Mouse (Mus musculus) midbrain, embryonic 13.5 days (tissue): ENCODE measurements around the gene Prox2. TPM values are rescaled to one million over a fixed set of nuclear protein-coding genes. Genes with fewer than 3 reads are reported as not detected.

Experiments
- ATAC-seq: fragments of 200-750 bp; cut with Nextera tagmentation; 2 replicates; pipeline ENCODE4 v1.8.0; 2017; ENCODE audit warnings: mild to moderate bottlenecking, moderate TSS enrichment, moderate library complexity
- H3K27ac ChIP-seq: fragments of 300-500 bp; sonication (generic); 2 replicates; pipeline ENCODE4 v1.5.1; 2015; ENCODE audit warnings: inconsistent platforms, mild to moderate bottlenecking, moderate library complexity
- H3K27me3 ChIP-seq: fragments of 300-500 bp; sonication (generic); 2 replicates; pipeline ENCODE4 v1.6.1; 2015; ENCODE audit warnings: mild to moderate bottlenecking, inconsistent platforms
- H3K36me3 ChIP-seq: fragments of 300-500 bp; sonication (generic); 2 replicates; pipeline ENCODE4 v1.6.1; 2015; ENCODE audit warnings: mild to moderate bottlenecking, inconsistent platforms
- H3K4me1 ChIP-seq: fragments of 300-500 bp; sonication (generic); replicated peaks from 2 replicates; pipeline ENCODE4 v1.6.1; 2015; ENCODE audit warnings: inconsistent platforms
- H3K4me2 ChIP-seq: fragments of 300-500 bp; sonication (generic); replicated peaks from 2 replicates; pipeline ENCODE4 v1.6.1; 2015; ENCODE audit warnings: moderate library complexity, mild to moderate bottlenecking, inconsistent platforms
- H3K4me3 ChIP-seq: fragments of 300-500 bp; sonication (generic); replicated peaks from 2 replicates; pipeline ENCODE4 v1.5.1; 2015; ENCODE audit warnings: mild to moderate bottlenecking, inconsistent platforms
- H3K9ac ChIP-seq: fragments of 300-500 bp; sonication (generic); replicated peaks from 2 replicates; pipeline ENCODE4 v1.6.1; 2015; ENCODE audit warnings: mild to moderate bottlenecking, inconsistent platforms
- H3K9me3 ChIP-seq: fragments of 300-500 bp; sonication (generic); 2 replicates; pipeline ENCODE4 v1.6.1; 2016; ENCODE audit warnings: mild to moderate bottlenecking, inconsistent platforms
- WGBS: fragments of 180-500 bp; shearing (Covaris S2); methylation state at CpG from one replicate; pipeline ENCODE4 v1.1.7; 2015; 5-methylcytosine and 5-hydroxymethylcytosine counted together
- polyA plus RNA-seq: library from polyadenylated mRNA; unstranded; fragments of >200 nt; fragmentation: Nextera tagmentation; extraction: Ambion mirVana; gene quantifications from 2 replicates; pipeline ENCODE4 v1.2.1, GENCODE M21; 2015

The Prox2 gene
- polyA plus RNA-seq, 1 experiment from 2014 or later = 1.8 TPM

DNA sequence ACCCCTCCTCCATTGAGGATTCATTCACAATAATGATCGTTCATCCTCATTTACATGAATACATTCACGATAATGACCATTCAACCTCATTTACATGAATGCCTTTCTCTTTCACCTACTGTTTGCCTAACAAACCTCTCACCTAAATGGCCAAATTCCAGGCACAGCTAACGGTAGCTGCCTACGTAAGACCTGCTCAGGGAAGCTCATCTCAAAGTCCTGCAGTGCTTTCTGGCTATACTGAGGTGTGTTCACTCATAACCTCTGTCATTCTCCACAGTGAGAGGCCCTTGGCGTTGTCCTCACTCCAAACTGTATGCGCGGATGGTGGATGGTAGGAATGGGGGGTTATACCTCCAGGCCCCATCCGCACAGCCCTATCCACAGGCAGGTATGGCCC is 5.8 kb downstream of the Prox2 start:
- H3K27ac ChIP-seq = no peak overlapping the region
- no peaks in the 10 kb centered on the region for H3K36me3 ChIP-seq
- H3K4me3 ChIP-seq = no peak overlapping the region
- no peak overlapping the region for H3K4me2 ChIP-seq
- no peaks in the 10 kb centered on the region for H3K27me3 ChIP-seq
- WGBS = 90% methylated on average over 8 of the region's 8 CpGs
- H3K9ac ChIP-seq = no peak overlapping the region
- ATAC-seq = no peak
- no peaks in the 10 kb centered on the region for H3K9me3 ChIP-seq
- H3K4me1 ChIP-seq = peaks cover 20% of the 10 kb centered on the region

DNA sequence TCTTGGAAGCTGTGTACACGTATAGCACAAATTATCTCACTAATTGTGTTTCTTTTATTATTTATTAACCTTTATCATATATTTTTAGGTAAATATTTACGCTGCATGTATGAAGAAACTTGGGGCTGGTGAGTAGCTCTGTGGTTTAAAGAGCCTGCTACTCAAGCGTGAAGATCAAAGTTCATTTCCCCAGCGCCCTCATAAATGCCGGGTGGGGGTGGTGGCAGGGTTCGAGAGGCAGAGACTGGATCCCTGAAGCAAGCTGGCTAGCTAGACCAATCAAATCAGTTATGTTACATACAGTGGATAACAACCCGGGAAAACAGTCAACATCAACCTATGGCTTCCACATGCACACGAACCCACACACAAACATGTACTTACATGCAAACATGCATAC is 7.5 kb downstream of the Prox2 start:
- Histone ChIP-seq H3K4me2 (no peak overlapping the region), H3K27me3 (no peaks in the 10 kb centered on the region), H3K4me1 (peaks cover 14% of the 10 kb centered on the region), H3K27ac (no peak overlapping the region), H3K36me3 (no peaks in the 10 kb centered on the region), H3K9ac (no peak overlapping the region), H3K9me3 (no peaks in the 10 kb centered on the region), H3K4me3 (no peak overlapping the region)
- WGBS = 81% methylated on average over 8 of the region's 8 CpGs
- no peak for ATAC-seq

DNA sequence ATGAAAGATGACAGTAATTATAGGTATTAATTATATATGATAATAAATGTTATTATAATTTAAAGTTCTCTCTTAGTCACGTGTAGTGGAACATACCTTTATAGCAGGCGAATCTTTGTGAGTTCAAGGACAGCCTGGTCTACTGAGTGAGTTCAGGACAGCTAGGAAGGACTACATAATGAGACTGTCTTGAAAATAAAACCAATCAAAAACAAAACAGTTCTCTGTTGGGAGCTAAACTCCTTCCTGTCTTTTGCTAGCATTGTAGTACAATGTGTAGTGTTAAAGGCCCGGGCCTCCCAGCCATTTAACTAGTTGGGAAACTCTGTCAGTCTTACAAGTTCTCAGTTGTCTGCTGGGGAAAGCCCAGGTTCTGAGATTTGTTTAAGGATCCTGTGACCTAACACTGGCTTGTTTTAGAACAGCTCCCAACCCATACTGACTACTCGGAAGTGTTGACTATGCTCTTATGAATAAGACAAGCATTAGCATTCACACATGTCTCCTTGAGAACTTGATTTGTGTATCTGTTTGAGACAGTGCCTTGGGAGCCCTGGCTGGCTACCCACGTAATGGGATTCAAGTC is 8.9 kb downstream of the Prox2 start:
- ATAC-seq = no peak
- Histone ChIP-seq H3K9me3 (no peaks in the 10 kb centered on the region), H3K27me3 (no peaks in the 10 kb centered on the region), H3K9ac (no peak overlapping the region), H3K27ac (no peak overlapping the region), H3K4me2 (no peak overlapping the region), H3K4me1 (peaks cover 14% of the 10 kb centered on the region), H3K4me3 (no peak overlapping the region), H3K36me3 (no peaks in the 10 kb centered on the region)
- 79% methylated on average over 5 of the region's 5 CpGs for WGBS

DNA sequence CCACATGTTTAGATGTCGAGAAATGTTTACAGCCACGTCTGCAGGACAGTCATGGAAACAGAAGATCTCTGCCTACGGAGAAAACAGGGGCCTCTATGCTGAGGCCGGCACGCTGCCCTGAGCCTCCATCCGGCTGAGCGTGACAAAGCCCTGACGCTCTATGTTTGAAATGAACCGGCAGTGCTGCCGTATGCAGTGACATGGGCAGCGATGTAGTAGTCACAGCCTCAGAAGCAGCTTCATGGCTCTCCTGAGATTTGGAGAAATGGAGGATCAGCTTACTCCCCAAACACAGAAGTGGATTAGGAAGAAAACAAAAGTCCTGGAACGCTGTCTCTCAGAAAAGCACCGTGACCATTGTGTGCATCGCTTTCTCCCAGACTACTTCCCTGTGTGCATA is 9.6 kb downstream of the Prox2 start:
- H3K9ac ChIP-seq = no peak overlapping the region
- WGBS = 27% methylated on average over 14 of the region's 14 CpGs

DNA sequence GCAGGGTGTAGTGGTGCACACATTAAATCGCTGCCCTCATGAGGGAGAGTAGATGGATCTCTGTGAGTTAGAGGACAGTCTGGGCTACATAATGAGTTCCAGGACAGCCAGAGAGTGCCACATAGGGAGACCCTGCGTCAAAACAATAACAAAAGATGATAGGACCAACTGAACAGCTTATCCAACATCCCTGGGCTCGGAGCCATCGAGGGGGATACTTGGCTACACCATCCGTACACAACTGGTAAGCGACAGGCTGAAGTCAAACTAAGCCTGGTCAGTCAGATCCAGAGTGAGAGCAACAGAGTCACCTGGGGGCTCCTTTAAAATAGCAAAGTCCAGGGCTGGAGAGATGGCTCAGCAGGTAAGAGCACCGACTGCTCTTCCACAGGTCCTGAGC is 14.7 kb downstream of the Prox2 start:
- no peaks in the 10 kb centered on the region for H3K27me3 ChIP-seq
- no peak overlapping the region for H3K9ac ChIP-seq
- H3K4me1 ChIP-seq = peaks cover 19% of the 10 kb centered on the region
- ATAC-seq = no peak
- WGBS = 90% methylated on average over 7 of the region's 7 CpGs
- no peaks in the 10 kb centered on the region for H3K36me3 ChIP-seq
- H3K9me3 ChIP-seq = no peaks in the 10 kb centered on the region
- no peak overlapping the region for H3K27ac ChIP-seq
- H3K4me2 ChIP-seq = no peak overlapping the region
- no peak overlapping the region for H3K4me3 ChIP-seq

More for the DNA sequence above, 9.6 kb downstream of the Prox2 start:
- H3K27ac ChIP-seq = 0 out of 2 replicates have a peak overlapping the region, but pooled peaks have one; percentile 21
- no peaks in the 10 kb centered on the region for H3K27me3 ChIP-seq
- ATAC-seq = 0 out of 2 replicates have a peak, but pooled peaks have one; percentile 45
- peak overlapping the region; percentile 26; the same call in 1 of the 2 replicates for H3K4me2 ChIP-seq
- H3K36me3 ChIP-seq = no peaks in the 10 kb centered on the region
- no peaks in the 10 kb centered on the region for H3K9me3 ChIP-seq
- no peak overlapping the region for H3K4me3 ChIP-seq
- peaks cover 9% of the 10 kb centered on the region for H3K4me1 ChIP-seq

DNA sequence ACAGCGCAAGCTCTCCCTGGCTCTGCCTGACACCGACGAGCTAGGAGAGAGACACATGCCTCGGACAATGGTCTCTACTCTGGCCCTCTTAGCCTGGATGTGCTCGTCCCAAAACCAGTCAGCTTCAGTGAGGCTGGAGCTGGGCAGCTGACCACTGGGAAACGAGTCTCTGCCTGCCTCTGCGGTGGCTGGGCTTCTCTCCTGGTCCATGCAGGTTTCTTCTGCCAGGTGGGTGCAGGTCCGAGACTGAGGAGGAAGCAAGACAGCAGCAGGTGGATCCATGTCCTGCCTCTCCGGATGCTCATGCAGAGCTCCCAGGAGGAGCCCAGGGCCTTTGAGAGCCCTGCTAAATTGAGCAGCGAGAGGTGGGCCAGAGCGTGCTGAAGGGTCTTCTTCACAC is 15.4 kb downstream of the Prox2 start:
- Histone ChIP-seq H3K4me2 (no peak overlapping the region), H3K27me3 (no peaks in the 10 kb centered on the region), H3K9ac (no peak overlapping the region), H3K4me1 (peaks cover 14% of the 10 kb centered on the region), H3K36me3 (peaks cover 3% of the 10 kb centered on the region; the same call in 1 of the 2 replicates), H3K4me3 (no peak overlapping the region), H3K9me3 (no peaks in the 10 kb centered on the region), H3K27ac (no peak overlapping the region)
- 89% methylated on average over 11 of the region's 11 CpGs for WGBS
- no peak for ATAC-seq

DNA sequence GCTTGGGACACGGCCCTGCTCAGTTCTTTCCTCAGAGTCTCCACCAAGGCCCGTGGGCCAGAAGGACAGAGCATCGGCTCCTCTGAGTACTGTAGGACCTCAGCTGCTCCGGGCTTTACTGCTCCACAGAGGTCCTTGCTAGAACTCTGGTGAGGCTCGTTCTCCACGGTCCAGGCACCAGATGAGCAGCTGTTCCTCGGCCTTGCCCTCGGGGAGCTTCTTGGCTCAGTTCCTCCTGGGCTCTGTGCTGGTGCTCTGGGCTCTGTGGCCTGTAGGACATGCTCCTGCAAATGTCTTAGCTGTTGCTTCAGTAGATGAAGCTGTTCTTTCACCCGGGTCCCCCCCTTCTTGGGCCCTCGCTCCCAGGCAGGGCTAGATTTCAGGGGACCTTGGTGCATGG is 15.9 kb downstream of the Prox2 start:
- H3K9me3 ChIP-seq = no peaks in the 10 kb centered on the region
- WGBS = 84% methylated on average over 10 of the region's 10 CpGs
- H3K36me3 ChIP-seq = peaks cover 6% of the 10 kb centered on the region
- peaks cover 14% of the 10 kb centered on the region for H3K4me1 ChIP-seq
- ATAC-seq = no peak
- no peak overlapping the region for H3K9ac ChIP-seq
- no peak overlapping the region for H3K4me2 ChIP-seq
- H3K4me3 ChIP-seq = no peak overlapping the region
- no peaks in the 10 kb centered on the region for H3K27me3 ChIP-seq
- H3K27ac ChIP-seq = no peak overlapping the region

DNA sequence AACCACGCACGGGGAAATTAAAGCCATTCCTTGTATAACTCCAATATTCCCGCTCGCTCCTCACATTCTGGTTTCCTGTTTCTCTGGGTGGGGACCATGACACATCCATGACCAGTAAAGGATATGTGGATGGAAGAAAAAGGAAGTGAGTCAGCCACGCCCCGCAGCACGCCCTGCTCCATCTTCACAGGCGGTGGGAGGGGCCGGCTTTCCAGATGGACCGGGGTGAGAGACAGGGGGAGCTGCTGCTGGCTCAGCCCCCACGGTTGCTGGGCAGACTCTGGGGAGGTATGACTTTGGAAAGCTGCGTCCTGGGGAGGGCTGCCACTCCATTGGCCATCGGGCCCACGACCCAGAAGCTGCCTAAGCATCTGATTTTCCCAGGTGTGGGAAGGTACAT is 16.5 kb downstream of the Prox2 start:
- ATAC-seq = no peak
- H3K9me3 ChIP-seq = no peaks in the 10 kb centered on the region
- peaks cover 13% of the 10 kb centered on the region for H3K36me3 ChIP-seq
- H3K4me3 ChIP-seq = no peak overlapping the region
- H3K27me3 ChIP-seq = no peaks in the 10 kb centered on the region
- H3K4me1 ChIP-seq = peaks cover 14% of the 10 kb centered on the region
- no peak overlapping the region for H3K27ac ChIP-seq
- WGBS = 36% methylated on average over 14 of the region's 14 CpGs
- H3K4me2 ChIP-seq = no peak overlapping the region
- H3K9ac ChIP-seq = no peak overlapping the region

DNA sequence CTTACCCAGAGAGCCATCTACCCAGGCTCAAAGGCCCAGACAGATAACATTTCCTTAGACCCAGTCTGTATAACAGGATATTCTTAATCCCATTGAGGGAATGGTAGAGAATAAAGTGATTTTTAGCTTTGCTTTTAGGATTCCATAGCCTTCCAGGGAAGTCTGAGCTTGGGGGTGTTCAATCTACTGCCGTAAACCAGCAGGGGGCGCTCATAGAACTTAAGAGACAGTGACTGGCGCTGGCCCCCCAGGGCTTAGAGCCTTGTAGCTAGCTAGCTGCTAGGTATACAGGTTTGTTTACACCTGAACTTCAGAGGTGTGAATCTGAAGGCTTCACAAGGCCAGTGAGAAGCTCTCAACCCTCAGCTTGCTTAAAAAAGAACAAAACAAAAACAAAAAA is 18.3 kb downstream of the Prox2 start:
- Histone ChIP-seq H3K4me1 (peaks cover 14% of the 10 kb centered on the region), H3K27me3 (no peaks in the 10 kb centered on the region), H3K9me3 (no peaks in the 10 kb centered on the region), H3K9ac (no peak overlapping the region), H3K27ac (no peak overlapping the region), H3K4me3 (no peak overlapping the region), H3K4me2 (no peak overlapping the region), H3K36me3 (peaks cover 31% of the 10 kb centered on the region)
- WGBS = 7% methylated on average over 3 of the region's 3 CpGs
- ATAC-seq = peak; percentile 54; the same call in 1 of the 2 replicates

DNA sequence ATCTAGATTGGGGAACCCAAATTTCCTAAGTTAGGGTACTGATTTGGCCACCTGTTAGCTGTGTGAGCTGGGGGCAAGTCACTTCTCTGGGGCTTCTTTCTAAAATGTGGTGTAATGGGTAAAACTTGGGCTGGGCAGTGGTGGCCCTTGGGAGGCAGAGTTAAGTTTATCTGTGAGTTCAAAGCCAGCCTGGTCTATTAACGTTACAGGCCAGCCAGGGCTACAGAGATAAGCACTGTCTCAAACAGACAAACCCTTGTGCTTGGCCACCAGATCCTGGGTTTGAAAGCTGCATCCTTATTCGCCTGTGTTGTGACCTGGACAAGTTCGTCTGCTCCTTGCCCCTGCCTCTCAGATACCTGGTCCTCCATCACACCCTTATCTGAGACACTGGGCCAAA is 19.4 kb downstream of the Prox2 start:
- peaks cover 14% of the 10 kb centered on the region for H3K4me1 ChIP-seq
- ATAC-seq = no peak
- H3K4me2 ChIP-seq = no peak overlapping the region
- no peak overlapping the region for H3K27ac ChIP-seq
- H3K36me3 ChIP-seq = peaks cover 40% of the 10 kb centered on the region
- WGBS = 85% methylated on average over 3 of the region's 3 CpGs
- no peaks in the 10 kb centered on the region for H3K9me3 ChIP-seq
- H3K4me3 ChIP-seq = no peak overlapping the region
- no peak overlapping the region for H3K9ac ChIP-seq
- H3K27me3 ChIP-seq = no peaks in the 10 kb centered on the region

DNA sequence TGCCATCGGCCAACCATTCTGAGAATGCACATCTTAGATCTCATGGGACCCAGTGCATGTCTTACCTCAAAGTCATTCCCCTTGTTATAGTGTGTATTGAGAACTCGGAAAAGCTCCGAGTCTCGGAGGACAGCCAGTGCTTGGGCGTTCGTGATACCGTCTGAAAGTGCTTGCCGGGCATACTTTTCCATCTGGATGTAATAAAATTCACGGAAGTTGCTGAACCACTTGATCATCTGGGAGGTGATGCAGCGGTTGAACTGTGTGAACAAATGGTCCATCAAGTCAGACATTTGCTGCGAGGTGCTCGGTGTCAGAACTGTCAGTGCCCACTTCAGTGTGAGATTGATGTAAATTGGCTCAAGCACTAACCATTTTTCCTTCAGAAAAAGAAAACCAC is 22.7 kb downstream of the Prox2 start:
- H3K4me3 ChIP-seq = no peak overlapping the region
- H3K27me3 ChIP-seq = no peaks in the 10 kb centered on the region

DNA sequence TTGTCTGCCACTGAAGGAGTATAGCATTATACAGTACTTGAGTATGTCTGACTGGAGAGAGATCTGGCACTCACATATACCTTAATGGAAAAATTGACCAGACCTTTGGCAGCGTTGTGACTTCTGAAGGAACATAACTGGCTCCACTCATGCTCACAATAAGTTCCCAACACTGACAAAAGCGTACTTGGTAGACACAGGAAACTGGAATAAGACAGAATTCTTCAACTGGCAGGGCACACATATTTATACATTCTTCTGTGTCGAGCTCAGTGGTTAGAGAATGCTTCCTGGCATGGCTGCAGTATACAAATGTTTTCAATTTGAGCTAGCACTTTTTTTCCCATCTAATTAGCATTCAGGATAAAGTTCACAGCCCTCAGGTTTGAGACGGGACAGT is 25.6 kb downstream of the Prox2 start:
- H3K9ac ChIP-seq = no peak overlapping the region
- H3K4me2 ChIP-seq = no peak overlapping the region
- no peaks in the 10 kb centered on the region for H3K4me1 ChIP-seq
- H3K27ac ChIP-seq = no peak overlapping the region
- H3K9me3 ChIP-seq = no peaks in the 10 kb centered on the region
- 94% methylated on average over 4 of the region's 4 CpGs for WGBS
- no peaks in the 10 kb centered on the region for H3K27me3 ChIP-seq
- H3K4me3 ChIP-seq = no peak overlapping the region
- ATAC-seq = no peak
- peaks cover 36% of the 10 kb centered on the region for H3K36me3 ChIP-seq

More for the DNA sequence above, 22.7 kb downstream of the Prox2 start:
- Histone ChIP-seq H3K36me3 (peaks cover 40% of the 10 kb centered on the region), H3K4me2 (no peak overlapping the region), H3K27ac (no peak overlapping the region), H3K9ac (no peak overlapping the region), H3K9me3 (no peaks in the 10 kb centered on the region), H3K4me1 (no peaks in the 10 kb centered on the region)
- ATAC-seq = no peak
- whole genome bisulfite sequencing = 98% methylated on average over 12 of the region's 12 CpGs

DNA sequence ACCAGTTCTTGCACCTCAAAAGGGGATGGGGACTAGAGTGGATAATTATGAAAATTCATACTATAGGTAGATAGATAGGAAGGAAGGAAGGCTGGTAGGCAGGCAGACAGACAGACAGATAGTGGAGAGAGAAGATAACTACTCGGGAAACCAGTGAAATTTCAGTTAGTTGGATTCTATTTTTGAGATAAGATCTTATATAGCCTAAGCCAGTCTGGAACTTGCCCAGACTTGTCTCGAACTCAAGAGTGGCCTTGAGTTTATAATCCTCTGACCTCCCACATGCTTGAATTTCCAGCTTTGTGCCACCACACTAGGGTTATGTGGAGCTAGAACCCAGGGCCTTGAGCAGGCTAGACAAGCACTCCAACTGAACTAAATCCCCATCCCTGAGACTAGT is 26.3 kb downstream of the Prox2 start:
- H3K27me3 ChIP-seq = no peaks in the 10 kb centered on the region
- peaks cover 29% of the 10 kb centered on the region for H3K36me3 ChIP-seq
- H3K4me2 ChIP-seq = no peak overlapping the region
- WGBS = 90% methylated on average over 2 of the region's 2 CpGs
- no peak for ATAC-seq
- H3K9ac ChIP-seq = no peak overlapping the region
- no peak overlapping the region for H3K4me3 ChIP-seq
- H3K27ac ChIP-seq = no peak overlapping the region
- H3K9me3 ChIP-seq = no peaks in the 10 kb centered on the region
- H3K4me1 ChIP-seq = no peaks in the 10 kb centered on the region
